Mouse (Mus musculus) lung, embryonic 15.5 days (tissue): ENCODE data around the gene Rita1. TPM values are rescaled to one million over a fixed set of nuclear protein-coding genes. Genes with fewer than 3 reads are reported as not detected.

Experiments
- ATAC-seq: fragments of 200-750 bp; cut with Nextera tagmentation; 2 replicates; pipeline ENCODE4 v1.8.0; 2017; ENCODE audit warnings: moderate number of reproducible peaks, borderline replicate concordance; ENCODE audit not compliant: low FRiP score, low TSS enrichment; ENCODE audit errors: extremely low read depth
- H3K27ac ChIP-seq: fragments of 300-500 bp; sonication (generic); 2 replicates; pipeline ENCODE4 v1.5.1; 2015; ENCODE audit warnings: moderate library complexity, mild to moderate bottlenecking, inconsistent platforms
- H3K27me3 ChIP-seq: fragments of 300-500 bp; sonication (generic); 2 replicates; pipeline ENCODE4 v1.6.1; 2015; ENCODE audit warnings: inconsistent platforms
- H3K36me3 ChIP-seq: fragments of 300-500 bp; sonication (generic); 2 replicates; pipeline ENCODE4 v1.6.1; 2015; ENCODE audit warnings: inconsistent platforms
- H3K4me1 ChIP-seq: fragments of 300-500 bp; sonication (generic); 2 replicates; pipeline ENCODE4 v1.6.1; 2015; ENCODE audit warnings: inconsistent platforms
- H3K4me2 ChIP-seq: fragments of 300-500 bp; sonication (generic); 2 replicates; pipeline ENCODE4 v1.6.1; 2015; ENCODE audit warnings: inconsistent platforms, mild to moderate bottlenecking, moderate library complexity
- H3K4me3 ChIP-seq: fragments of 300-500 bp; sonication (generic); 2 replicates; pipeline ENCODE4 v1.5.1; 2015; ENCODE audit warnings: mild to moderate bottlenecking, inconsistent platforms
- H3K9ac ChIP-seq: fragments of 300-500 bp; sonication (generic); 2 replicates; pipeline ENCODE4 v1.6.1; 2015; ENCODE audit warnings: inconsistent platforms
- H3K9me3 ChIP-seq: fragments of 300-500 bp; sonication (generic); 2 replicates; pipeline ENCODE4 v1.6.1; 2016; ENCODE audit warnings: inconsistent platforms
- WGBS: fragments of 180-500 bp; shearing (Covaris S2); methylation state at CpG from one replicate; pipeline ENCODE4 v1.1.7; 2015; 5-methylcytosine and 5-hydroxymethylcytosine counted together
- polyA plus RNA-seq: library from polyadenylated mRNA; unstranded; fragments of >200 nt; fragmentation: Nextera tagmentation; extraction: Ambion mirVana; gene quantifications from 2 replicates; pipeline ENCODE4 v1.2.1, GENCODE M21; 2015

The Rita1 gene
- polyA plus RNA-seq, 1 experiment from 2014 or later, result 11.1 TPM

DNA sequence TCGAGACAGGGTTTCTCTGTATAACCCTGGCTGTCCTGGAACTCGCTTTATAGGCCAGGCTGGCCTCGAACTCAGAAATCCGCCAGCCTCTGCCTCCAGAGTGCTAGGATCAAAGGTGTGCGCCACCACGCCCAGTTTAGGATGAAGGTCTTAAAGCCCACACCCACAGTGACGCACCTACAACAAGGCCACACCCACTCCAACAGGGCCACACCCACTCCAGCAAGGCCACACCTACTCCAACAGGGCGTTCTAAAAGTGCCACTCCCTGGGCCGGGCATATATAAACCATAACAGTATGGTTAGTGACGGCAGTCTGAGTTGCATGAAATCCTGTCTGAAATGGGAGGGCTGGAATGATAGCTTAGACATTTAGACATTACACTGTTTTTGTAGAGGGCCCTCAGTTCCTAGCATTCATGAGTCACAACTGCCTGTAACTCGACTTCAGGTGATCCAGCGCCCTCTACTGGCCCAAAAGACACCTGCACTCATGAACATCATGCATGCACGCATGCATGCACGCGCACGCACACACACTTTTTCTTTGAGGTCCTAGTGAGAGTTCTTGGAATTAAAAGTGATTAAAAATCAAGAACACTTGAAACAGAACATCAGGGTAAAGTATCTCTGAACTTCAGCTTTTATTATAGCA lies 21.9 kb downstream of the Rita1 start:
- Histone ChIP-seq H3K9ac (no peak overlapping the region), H3K4me3 (no peak overlapping the region), H3K27me3 (no peaks in the 10 kb centered on the region), H3K4me1 (peaks cover 26% of the 10 kb centered on the region), H3K27ac (no peak overlapping the region), H3K36me3 (no peaks in the 10 kb centered on the region), H3K4me2 (no peak overlapping the region), H3K9me3 (no peaks in the 10 kb centered on the region)
- 70% methylated on average over 16 of the region's 16 CpGs for WGBS
- no peak for ATAC-seq

DNA sequence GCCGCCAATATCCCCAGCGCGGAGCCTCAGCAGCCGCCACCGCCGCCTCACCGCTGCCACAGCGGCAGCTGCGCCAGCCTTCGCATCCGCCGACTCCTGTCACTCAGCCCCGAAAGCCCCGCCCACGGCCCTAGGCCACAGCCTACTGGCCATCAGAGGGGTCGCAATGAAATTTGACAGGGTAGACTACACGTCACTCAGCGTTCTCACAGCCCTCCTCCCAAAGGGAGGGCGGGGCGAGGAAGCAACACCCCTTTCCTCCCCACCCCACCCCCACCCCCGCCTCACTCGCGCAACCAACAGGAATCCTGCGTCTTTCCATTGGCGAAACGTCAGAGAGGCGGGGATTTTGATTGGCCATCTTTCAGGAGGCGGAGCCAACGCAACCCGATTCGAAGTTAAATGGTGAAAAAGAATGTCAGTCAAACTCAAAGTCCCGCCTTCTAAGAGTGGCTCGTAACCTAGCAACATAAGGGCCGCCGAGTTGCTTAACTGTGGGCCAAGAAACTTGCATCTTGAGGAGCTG lies 23.8 kb downstream of the Rita1 start, which contains the start of the genes Tpcn1 and Iqcd:
TSS of gene Tpcn1 (minus strand) at position 105 of the 526 bp plus-strand sequence.
TSS of gene Iqcd (plus strand) at position 448 of the 526 bp plus-strand sequence.
- H3K9ac ChIP-seq, result peak within 1 kb of the TSS; percentile 85
- peaks cover under 1% of the 10 kb centered on the region for H3K36me3 ChIP-seq
- H3K27me3 ChIP-seq, result no peaks in the 10 kb centered on the region
- H3K4me2 ChIP-seq, result peak within 1 kb of the TSS; percentile 96
- H3K27ac ChIP-seq, result peak within 1 kb of the TSS; percentile 72
- under 1% methylated on average over 35 of the region's 35 CpGs for WGBS
- peak; percentile 98 for ATAC-seq
- peak within 1 kb of the TSS; percentile 97 for H3K4me3 ChIP-seq
- H3K4me1 ChIP-seq, result peaks cover 35% of the 10 kb centered on the region
- no peaks in the 10 kb centered on the region for H3K9me3 ChIP-seq

DNA sequence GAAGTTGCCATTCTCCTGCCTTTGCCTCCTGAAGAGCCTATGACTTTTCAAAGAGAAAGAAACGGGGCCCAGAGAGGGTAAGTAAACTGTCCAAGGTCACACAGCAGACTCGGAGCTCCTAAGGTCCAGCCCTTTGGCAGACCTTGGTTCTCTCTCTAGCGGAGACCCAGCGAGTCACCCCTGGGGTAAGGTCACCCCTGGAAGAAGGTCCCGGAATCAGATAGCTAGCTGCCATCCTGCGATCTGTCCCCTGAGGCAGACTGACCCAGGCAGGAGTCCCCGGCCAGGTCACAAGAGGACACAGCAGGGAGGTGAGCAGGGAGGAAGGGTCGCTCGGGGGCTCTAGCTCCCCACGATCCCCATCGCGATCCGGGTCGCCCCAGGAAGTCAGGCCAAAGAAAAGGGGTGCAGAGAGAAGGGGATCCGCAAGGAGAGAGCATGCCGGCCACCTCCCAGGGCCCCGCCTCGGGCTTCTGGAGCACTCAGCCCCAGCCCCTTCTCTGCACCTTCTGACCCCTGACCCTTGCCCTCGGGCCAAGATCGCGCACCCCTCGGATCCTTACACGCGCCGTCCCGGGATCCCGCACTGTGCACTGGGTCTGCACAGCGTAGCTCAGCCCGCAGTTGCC lies 24.3 kb downstream of the Rita1 start:
- peak overlapping the region; percentile 72 for H3K27ac ChIP-seq
- no peaks in the 10 kb centered on the region for H3K27me3 ChIP-seq
- WGBS, result under 1% methylated on average over 26 of the region's 29 CpGs
- H3K4me2 ChIP-seq, result peak overlapping the region; percentile 96
- peak overlapping the region; percentile 85 for H3K9ac ChIP-seq
- peaks cover 6% of the 10 kb centered on the region for H3K36me3 ChIP-seq
- H3K4me3 ChIP-seq, result peak overlapping the region; percentile 97
- no peak; the same call in 1 of the 2 replicates for ATAC-seq
- peaks cover 35% of the 10 kb centered on the region for H3K4me1 ChIP-seq
- H3K9me3 ChIP-seq, result no peaks in the 10 kb centered on the region

DNA sequence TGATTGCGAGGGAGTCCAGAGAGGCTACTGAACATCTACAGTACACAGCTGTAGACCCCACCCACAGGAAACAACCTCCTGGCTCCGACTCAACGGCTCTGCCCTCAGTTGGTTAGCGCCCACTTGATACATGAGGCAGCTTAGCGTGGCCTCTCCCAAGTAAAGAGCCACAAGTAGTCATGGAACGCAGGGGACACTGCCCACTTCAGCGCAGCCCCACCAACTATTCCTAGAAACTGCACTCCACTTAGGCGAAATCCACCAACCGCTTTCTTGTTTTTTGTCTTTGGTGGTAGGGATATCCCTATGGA lies 24.8 kb downstream of the Rita1 start:
- H3K27me3 ChIP-seq, result no peaks in the 10 kb centered on the region
- ATAC-seq, result no peak

DNA sequence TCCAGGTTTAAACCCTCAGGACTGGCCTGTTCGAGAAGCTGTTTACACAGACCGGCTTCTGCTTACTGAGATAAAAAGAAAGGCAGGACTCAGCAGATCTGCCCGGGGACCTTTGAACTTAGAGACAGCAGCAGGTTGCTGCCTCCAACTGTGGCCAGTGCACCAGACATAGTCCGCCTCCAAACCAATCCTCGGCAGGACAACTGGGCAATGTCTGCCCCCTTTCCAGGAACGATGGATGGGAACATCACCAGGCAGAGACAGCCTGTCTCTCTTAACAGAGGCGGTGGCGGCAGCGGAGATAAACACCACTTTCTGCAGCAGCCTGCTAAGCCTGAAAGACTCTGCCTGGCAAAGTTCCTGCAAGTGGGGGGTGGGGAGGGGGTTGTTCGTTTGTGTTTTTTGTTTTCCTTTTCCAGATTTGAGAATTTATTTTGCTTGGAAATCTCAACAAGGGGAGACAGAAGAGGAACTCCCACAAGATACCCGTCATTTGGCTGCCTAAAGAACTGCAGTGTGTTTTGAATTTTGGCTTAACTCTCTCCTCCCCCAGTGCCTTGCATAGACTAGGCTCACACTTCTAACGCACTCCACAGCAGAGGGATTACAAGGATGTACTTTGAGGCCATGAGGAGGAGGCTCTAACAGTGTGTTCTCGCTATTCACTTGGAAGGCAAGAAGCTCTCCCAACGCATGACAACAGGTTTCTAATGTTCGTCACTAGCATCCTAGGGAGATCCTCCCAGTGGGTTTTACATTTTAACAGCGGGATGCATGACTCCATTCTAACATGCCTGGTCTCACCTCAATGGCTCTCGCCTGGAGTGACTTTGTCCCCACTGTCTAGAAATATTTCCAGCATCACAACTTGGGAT lies 25.4 kb downstream of the Rita1 start:
- H3K36me3 ChIP-seq, result peaks cover 14% of the 10 kb centered on the region
- peak overlapping the region; percentile 97 for H3K4me3 ChIP-seq
- peak overlapping the region; percentile 56 for H3K27ac ChIP-seq
- 9% methylated on average over 17 of the region's 17 CpGs for WGBS
- peak overlapping the region; percentile 96 for H3K4me2 ChIP-seq
- no peaks in the 10 kb centered on the region for H3K9me3 ChIP-seq
- H3K9ac ChIP-seq, result 0 out of 2 replicates have a peak overlapping the region, but pooled peaks have one; percentile 1
- ATAC-seq, result no peak
- H3K4me1 ChIP-seq, result peaks cover 35% of the 10 kb centered on the region
- H3K27me3 ChIP-seq, result no peaks in the 10 kb centered on the region

More for the DNA sequence above, 24.8 kb downstream of the Rita1 start:
- Histone ChIP-seq H3K9me3 (no peaks in the 10 kb centered on the region), H3K4me1 (peaks cover 35% of the 10 kb centered on the region), H3K4me3 (peak overlapping the region; percentile 97), H3K9ac (peak overlapping the region; percentile 85; the same call in 1 of the 2 replicates), H3K27ac (peak overlapping the region; percentile 56), H3K36me3 (peaks cover 9% of the 10 kb centered on the region), H3K4me2 (peak overlapping the region; percentile 96)
- WGBS, result 14% methylated on average over 9 of the region's 9 CpGs

DNA sequence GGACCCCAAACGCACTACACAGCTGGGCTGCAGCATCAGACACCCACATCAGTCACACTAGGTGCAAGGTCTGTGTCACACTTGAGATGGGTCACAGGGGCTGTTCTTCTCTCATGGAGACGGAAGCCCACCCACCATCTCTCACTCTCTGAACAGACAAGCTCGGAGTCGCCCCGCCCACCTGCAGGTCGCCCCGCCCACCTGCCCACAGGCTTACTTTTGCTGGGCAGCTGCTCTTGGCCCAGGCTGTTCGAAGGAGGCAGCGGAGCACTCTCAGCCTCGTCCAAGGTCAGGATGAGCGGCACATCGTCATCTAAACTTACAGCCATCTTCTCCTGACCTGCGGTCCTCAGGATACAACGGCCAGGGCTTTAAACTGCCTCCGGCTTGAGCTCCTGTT lies 27.4 kb downstream of the Rita1 start:
- peaks cover 36% of the 10 kb centered on the region for H3K4me1 ChIP-seq
- no peak overlapping the region for H3K4me2 ChIP-seq
- 47% methylated on average over 15 of the region's 15 CpGs for WGBS

DNA sequence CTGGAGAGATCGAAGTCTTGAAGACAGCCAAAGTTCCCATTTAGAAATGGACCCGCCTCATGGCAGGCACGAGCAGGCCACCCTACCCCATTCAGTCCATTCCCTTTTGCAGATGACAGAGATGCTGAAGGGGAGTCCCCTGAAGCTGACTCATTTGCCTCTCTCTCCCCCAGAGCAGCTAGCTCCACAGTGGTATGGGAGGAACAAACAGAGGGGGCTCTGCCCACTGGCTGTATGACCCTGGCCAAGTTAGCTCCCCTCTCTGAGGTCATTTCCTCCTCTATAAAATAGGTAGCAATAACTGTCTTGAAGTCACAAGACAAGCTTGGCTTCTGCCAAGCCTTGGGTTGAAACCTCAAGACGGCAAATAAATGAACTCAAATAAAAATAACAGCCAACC lies 28.9 kb downstream of the Rita1 start:
- no peak overlapping the region for H3K4me3 ChIP-seq
- peaks cover 14% of the 10 kb centered on the region for H3K36me3 ChIP-seq
- H3K27me3 ChIP-seq, result no peaks in the 10 kb centered on the region
- H3K27ac ChIP-seq, result no peak overlapping the region
- ATAC-seq, result no peak
- no peaks in the 10 kb centered on the region for H3K9me3 ChIP-seq
- H3K4me1 ChIP-seq, result peaks cover 45% of the 10 kb centered on the region
- no peak overlapping the region for H3K9ac ChIP-seq
- H3K4me2 ChIP-seq, result no peak overlapping the region
- WGBS, result 88% methylated on average over 4 of the region's 4 CpGs

More for the DNA sequence above, 27.4 kb downstream of the Rita1 start:
- Histone ChIP-seq H3K27ac (no peak overlapping the region), H3K36me3 (peaks cover 14% of the 10 kb centered on the region), H3K4me3 (no peak overlapping the region), H3K9me3 (no peaks in the 10 kb centered on the region), H3K27me3 (no peaks in the 10 kb centered on the region), H3K9ac (no peak overlapping the region)
- no peak for ATAC-seq

DNA sequence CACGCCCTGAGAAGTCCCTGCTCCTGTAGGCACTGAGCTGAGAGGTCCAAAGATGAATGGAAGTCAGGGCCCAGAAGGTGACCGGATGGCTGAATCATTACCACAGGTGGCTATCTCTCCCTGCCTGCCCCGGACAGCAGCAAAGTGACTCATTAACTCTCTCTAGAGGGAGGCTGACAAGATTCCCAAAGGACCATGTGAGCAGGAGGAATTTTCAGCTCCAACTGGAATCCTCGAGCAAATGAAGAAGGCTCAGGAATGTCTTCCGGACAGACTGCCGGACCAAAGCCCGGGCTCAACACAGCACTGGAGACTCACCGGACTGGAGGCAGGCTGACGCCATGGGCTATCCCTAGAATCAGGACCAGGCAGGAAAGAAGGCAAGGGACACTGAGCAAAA lies 30.4 kb downstream of the Rita1 start:
- peaks cover 44% of the 10 kb centered on the region for H3K4me1 ChIP-seq
- H3K27ac ChIP-seq, result no peak overlapping the region
- ATAC-seq, result no peak
- no peak overlapping the region for H3K4me3 ChIP-seq
- H3K27me3 ChIP-seq, result no peaks in the 10 kb centered on the region
- H3K9ac ChIP-seq, result no peak overlapping the region
- no peaks in the 10 kb centered on the region for H3K9me3 ChIP-seq
- H3K4me2 ChIP-seq, result no peak overlapping the region
- 68% methylated on average over 9 of the region's 9 CpGs for WGBS
- H3K36me3 ChIP-seq, result peaks cover 14% of the 10 kb centered on the region

DNA sequence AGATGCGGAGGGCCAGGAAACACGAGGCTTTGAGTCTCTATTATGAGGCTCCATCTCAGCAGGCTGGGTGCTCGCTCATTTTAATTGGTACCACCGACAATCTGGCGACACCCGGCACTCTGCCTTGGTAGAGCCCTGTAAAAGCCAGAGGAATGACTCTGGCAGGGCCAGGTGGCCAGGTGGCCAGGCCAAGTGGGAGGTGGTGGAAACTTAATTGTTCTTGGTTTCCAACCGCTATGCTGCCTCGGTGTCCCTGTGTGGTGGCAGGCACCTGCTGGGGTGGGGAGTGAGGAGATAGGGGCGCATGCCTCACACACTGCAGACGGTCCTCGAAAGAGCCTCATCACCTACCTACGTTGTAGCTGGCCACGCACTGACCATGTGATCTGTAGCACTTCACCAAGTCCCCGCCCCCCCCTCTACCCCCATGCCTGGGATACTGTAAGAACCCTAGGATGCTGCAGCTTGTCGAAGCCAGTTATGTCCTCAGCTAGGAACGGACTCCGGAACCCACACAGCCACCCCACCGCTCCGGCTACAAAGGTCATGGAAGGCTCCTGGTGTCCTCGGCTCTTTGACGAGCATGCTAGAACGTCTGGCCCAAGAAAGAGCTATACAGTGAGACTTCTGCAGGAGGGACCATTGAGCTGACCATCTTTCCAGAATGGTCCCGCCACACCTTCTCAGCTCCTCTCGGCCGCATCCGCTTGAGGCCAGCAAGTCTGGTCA lies 32.3 kb downstream of the Rita1 start:
- no peak for ATAC-seq
- Histone ChIP-seq H3K4me3 (no peak overlapping the region), H3K36me3 (peaks cover 14% of the 10 kb centered on the region), H3K4me1 (peaks cover 33% of the 10 kb centered on the region), H3K27ac (no peak overlapping the region), H3K27me3 (no peaks in the 10 kb centered on the region), H3K9ac (no peak overlapping the region), H3K9me3 (no peaks in the 10 kb centered on the region), H3K4me2 (no peak overlapping the region)
- 92% methylated on average over 26 of the region's 26 CpGs for WGBS

DNA sequence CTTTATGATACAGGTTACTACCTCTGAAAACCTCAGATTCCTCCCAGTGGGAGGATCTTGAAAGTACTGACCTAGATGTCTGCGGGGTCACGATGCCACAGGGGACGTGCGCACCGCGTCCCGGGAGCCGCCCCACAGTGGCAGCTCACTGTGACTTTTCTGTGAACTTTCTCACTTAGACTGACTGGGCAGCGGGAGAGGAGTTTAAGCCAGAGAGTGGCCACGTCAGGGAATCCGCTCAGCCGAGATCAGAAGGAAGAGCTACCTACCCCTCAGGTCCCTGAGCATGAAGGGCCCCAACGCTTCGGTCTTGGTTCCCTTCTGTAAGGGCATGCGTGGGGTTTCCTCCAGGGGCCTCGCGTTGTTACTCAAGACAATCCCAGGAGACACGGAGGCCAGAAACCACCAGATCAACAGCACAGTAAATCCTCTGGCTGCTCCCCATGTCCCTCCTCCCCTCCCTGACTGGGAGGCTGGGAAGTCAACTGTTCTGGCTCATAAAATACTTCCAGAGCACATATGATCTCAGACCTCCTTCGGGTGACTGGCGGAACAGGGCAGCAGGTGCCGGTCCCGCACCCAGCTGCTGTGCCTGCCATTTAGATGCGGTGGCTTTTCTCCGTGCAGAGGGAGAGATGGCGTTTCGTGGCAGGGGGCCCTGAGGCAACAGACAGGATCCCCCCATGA lies 33.0 kb downstream of the Rita1 start:
- Histone ChIP-seq H3K4me3 (no peak overlapping the region), H3K4me1 (peaks cover 28% of the 10 kb centered on the region), H3K4me2 (no peak overlapping the region; the same call in 1 of the 2 replicates), H3K36me3 (peaks cover 14% of the 10 kb centered on the region), H3K9ac (peak overlapping the region; percentile 0; the same call in 1 of the 2 replicates), H3K9me3 (no peaks in the 10 kb centered on the region), H3K27ac (peak overlapping the region; percentile 57), H3K27me3 (no peaks in the 10 kb centered on the region)
- ATAC-seq, result no peak
- WGBS, result 49% methylated on average over 26 of the region's 26 CpGs
